Mouse (Mus musculus): ENCODE data around the gene Phf2.
"Not testable (repeated sequence)": the region's sequence is repeated elsewhere in the genome, so short reads cannot be mapped to it uniquely, and the experiment has no call there.

Gene Phf2

GRCm38 (mm10) chr13:48809668-48810067 lies 61.3 kb downstream of the Phf2 start:
- not testable (repeated sequence) for DNase-seq (ENCODE audit: low read depth, low spot score)

GRCm38 (mm10) chr13:48807481-48808031 lies 63.4 kb downstream of the Phf2 start:
- no peak for DNase-seq (ENCODE audit: low read depth, low spot score)

GRCm38 (mm10) chr13:48802181-48802580 lies 68.7 kb downstream of the Phf2 start:
- no peak for DNase-seq (ENCODE audit: low read depth, low spot score)

- DNase-seq (ENCODE audit: low read depth, low spot score) = no peak
Observed at GRCm38 (mm10) chr13:48800850-48801546, 69.9 kb downstream of the Phf2 start.

- DNase-seq (ENCODE audit: low read depth, low spot score) = no peak
Observed at GRCm38 (mm10) chr13:48798256-48798771, 72.6 kb downstream of the Phf2 start.

- DNase-seq (ENCODE audit: low read depth, low spot score) = no peak
Observed at GRCm38 (mm10) chr13:48796906-48797305, 74.0 kb downstream of the Phf2 start.

- no peak for DNase-seq (ENCODE audit: low read depth, low spot score)
Observed at GRCm38 (mm10) chr13:48795711-48796110, 75.2 kb downstream of the Phf2 start.

- no peak for DNase-seq (ENCODE audit: low read depth, low spot score)
Observed at GRCm38 (mm10) chr13:48784594-48785298, 86.2 kb downstream of the Phf2 start.

GRCm38 (mm10) chr13:48784151-48784550 lies 86.8 kb downstream of the Phf2 start:
- no peak for DNase-seq (ENCODE audit: low read depth, low spot score)

- no peak for DNase-seq (ENCODE audit: low read depth, low spot score)
Observed at GRCm38 (mm10) chr13:48782727-48783725, 87.9 kb downstream of the Phf2 start.

- no peak for DNase-seq (ENCODE audit: low read depth, low spot score)
Observed at GRCm38 (mm10) chr13:48780345-48781010, 90.4 kb downstream of the Phf2 start.

GRCm38 (mm10) chr13:48779592-48780344 lies 91.2 kb downstream of the Phf2 start:
- DNase-seq (ENCODE audit: low read depth, low spot score) = no peak

- DNase-seq (ENCODE audit: low read depth, low spot score) = no peak
Observed at GRCm38 (mm10) chr13:48778138-48778537, 92.8 kb downstream of the Phf2 start.

GRCm38 (mm10) chr13:48774506-48774905 lies 96.4 kb downstream of the Phf2 start:
- DNase-seq (ENCODE audit: low read depth, low spot score) = no peak

GRCm38 (mm10) chr13:48768109-48768508 lies 102.8 kb downstream of the Phf2 start:
- DNase-seq (ENCODE audit: low read depth, low spot score) = no peak

GRCm38 (mm10) chr13:48763701-48764245 lies 107.1 kb downstream of the Phf2 start:
- DNase-seq (ENCODE audit: low read depth, low spot score) = no peak

GRCm38 (mm10) chr13:48760855-48761436 lies 110.0 kb downstream of the Phf2 start:
- no peak for DNase-seq (ENCODE audit: low read depth, low spot score)

- DNase-seq (ENCODE audit: low read depth, low spot score) = no peak
Observed at GRCm38 (mm10) chr13:48756769-48757168, 114.2 kb downstream of the Phf2 start.

Measured in WW6 (cell line).